Mouse (Mus musculus) heart, adult 2 months (tissue): Measurements from ENCODE around the gene Opa3.

Experiments used
- CTCF ChIP-seq: fragments of 200-600 bp; IDR thresholded peaks from 2 replicates; pipeline ENCODE4 v1.8.1; 2022; ENCODE audit warnings: antibody characterized with exemption, mild to moderate bottlenecking, moderate library complexity
- POLR2A ChIP-seq: fragments of 200-500 bp; IDR thresholded peaks from 2 replicates; pipeline ENCODE4 v1.6.1; 2011; ENCODE audit warnings: mild to moderate bottlenecking, low read depth, low read length, control low read depth; ENCODE audit not compliant: insufficient read depth

- TF ChIP-seq POLR2A (no peak), CTCF (no peak)
Observed at GRCm38 (mm10) chr7:19222875-19223274, 5.3 kb upstream of the Opa3 start.
